Comparison of ENCODE assay signal across 10 mouse cellular contexts in genomic region chr17:27032328-27032727, GRCm38 (mm10). TPM values are rescaled to one million over a fixed set of nuclear protein-coding genes. Genes with fewer than 3 reads are reported as not detected.
DNase-seq lines count a peak whose midpoint lies in the region; ATAC-seq and TF ChIP-seq lines count a peak whose summit lies in the region.
"Had no signal": no experiment of that assay in that cellular context is flagged by ENCODE, and none has a peak within 500 bp of the region (broad histone marks: within the 10 kb centered on the region; RNA-seq: fewer than 3 reads in every experiment).

No protein-coding gene starts in this region.

- H3K4me2 ChIP-seq in heart, embryonic 16.5 days (ENCODE audit: low read depth, low read length), result peak overlapping the region; percentile 57
- H3K4me2 ChIP-seq in intestine, postnatal 0 days (replicated peaks; ENCODE audit: low read depth), result peak overlapping the region; percentile 43
- H3K4me2 ChIP-seq in stomach, embryonic 15.5 days, result peak overlapping the region; percentile 41; the same call in 1 of the 2 replicates

- peaks cover 10% of the 10 kb centered on the region for H3K4me1 ChIP-seq in heart, embryonic 16.5 days (ENCODE audit: control insufficient read depth, insufficient read depth, low read length)
- H3K4me1 ChIP-seq in testis, adult 2 months (ENCODE audit: control insufficient read depth, insufficient read depth, low read length), result peaks cover 17% of the 10 kb centered on the region
- no peaks in the 10 kb centered on the region for H3K4me1 ChIP-seq in intestine, postnatal 0 days (replicated peaks; ENCODE audit: control insufficient read depth, insufficient read depth, low read length)
- peaks cover 15% of the 10 kb centered on the region for H3K4me1 ChIP-seq in stomach, embryonic 15.5 days

- H3K9ac ChIP-seq in heart, embryonic 16.5 days (ENCODE audit: low read length), result peak overlapping the region; percentile 27; the same call in 1 of the 2 replicates
- H3K9ac ChIP-seq in intestine, postnatal 0 days (ENCODE audit: low read depth, low read length), result no peak overlapping the region
- H3K9ac ChIP-seq in stomach, embryonic 15.5 days, result no peak overlapping the region

- WGBS in heart, embryonic 16.5 days, result 40% methylated on average over 7 of the region's 7 CpGs
- WGBS in intestine, postnatal 0 days, result 55% methylated on average over 7 of the region's 7 CpGs
- WGBS in stomach, embryonic 15.5 days, result 49% methylated on average over 7 of the region's 7 CpGs

- no peak for TF ChIP-seq POLR2A in testis, adult 2 months (IDR thresholded peaks at IDR 0.05; ENCODE audit: control insufficient read depth, low read depth, low read length)

- no peaks in the 10 kb centered on the region for H3K36me3 ChIP-seq in heart, embryonic 16.5 days (ENCODE audit: control insufficient read depth, insufficient read depth)
- peaks cover 3% of the 10 kb centered on the region; the same call in 1 of the 2 replicates for H3K36me3 ChIP-seq in testis, adult 2 months (ENCODE audit: control insufficient read depth, insufficient read depth, low read length)
- H3K36me3 ChIP-seq in intestine, postnatal 0 days (ENCODE audit: control insufficient read depth, insufficient read depth), result no peaks in the 10 kb centered on the region
- no peaks in the 10 kb centered on the region for H3K36me3 ChIP-seq in stomach, embryonic 15.5 days

- H3K9me3 ChIP-seq in heart, embryonic 16.5 days (replicated peaks; ENCODE audit: control insufficient read depth, low read length), result no peaks in the 10 kb centered on the region
- no peaks in the 10 kb centered on the region for H3K9me3 ChIP-seq in intestine, postnatal 0 days (ENCODE audit: control insufficient read depth)
- no peaks in the 10 kb centered on the region for H3K9me3 ChIP-seq in stomach, embryonic 15.5 days

- no peak for DNase-seq in heart, adult 11 months
- no peak for DNase-seq in testis, postnatal 10 days (ENCODE audit: low spot score)
- DNase-seq in right cerebral cortex, postnatal 14 days, result no peak
- DNase-seq in right cerebral cortex, adult 18-20 months, result no peak

- H3K27me3 ChIP-seq in heart, embryonic 16.5 days (ENCODE audit: control insufficient read depth, insufficient read depth, low read length), result no peaks in the 10 kb centered on the region
- no peaks in the 10 kb centered on the region for H3K27me3 ChIP-seq in testis, adult 2 months (ENCODE audit: control insufficient read depth, insufficient read depth, low read length)
- no peaks in the 10 kb centered on the region for H3K27me3 ChIP-seq in intestine, postnatal 0 days (replicated peaks; ENCODE audit: control insufficient read depth, insufficient read depth, low read length)
- no peaks in the 10 kb centered on the region for H3K27me3 ChIP-seq in stomach, embryonic 15.5 days (replicated peaks)
- H3K27me3 ChIP-seq: CH12.LX had no signal

- H3K27ac ChIP-seq in heart, embryonic 16.5 days (ENCODE audit: low read length), result no peak overlapping the region
- H3K27ac ChIP-seq in testis, adult 2 months (ENCODE audit: control insufficient read depth, insufficient read depth, low read depth, low read length), result no peak overlapping the region
- H3K27ac ChIP-seq in intestine, postnatal 0 days (ENCODE audit: low read depth, low read length), result no peak overlapping the region
- no peak overlapping the region for H3K27ac ChIP-seq in stomach, embryonic 15.5 days
- H3K27ac ChIP-seq: layer of hippocampus, adult 2 months had no signal

- ATAC-seq in heart, embryonic 16.5 days (replicated peaks; ENCODE audit: extremely low read depth, insufficient read depth, low FRiP score), result no peak
- ATAC-seq in intestine, postnatal 0 days, result no peak
- ATAC-seq in stomach, embryonic 15.5 days (ENCODE audit: insufficient read depth, low FRiP score, low read depth), result no peak

- H3K4me3 ChIP-seq in heart, embryonic 16.5 days (ENCODE audit: low read length), result peak overlapping the region; percentile 15; the same call in 1 of the 2 replicates
- H3K4me3 ChIP-seq in testis, adult 2 months (ENCODE audit: control insufficient read depth, low read depth, low read length), result peak overlapping the region; percentile 8
- H3K4me3 ChIP-seq in intestine, postnatal 0 days (ENCODE audit: low read depth, low read length), result no peak overlapping the region
- no peak overlapping the region for H3K4me3 ChIP-seq in stomach, embryonic 15.5 days (replicated peaks)
- H3K4me3 ChIP-seq: layer of hippocampus, adult 2 months had no signal

- no peak for TF ChIP-seq CTCF in testis, adult 2 months (IDR thresholded peaks at IDR 0.05; ENCODE audit: control insufficient read depth, insufficient read depth, insufficient replicate concordance, low read depth, low read length)
- TF ChIP-seq CTCF in intestine, postnatal 0 days (IDR thresholded peaks at IDR 0.05; ENCODE audit: low read depth), result no peak

RNA-seq across cellular contexts. Expression of gene Bak1, which starts 3.5 kb away (rescaled TPM):
- polyA plus RNA-seq in heart, embryonic 16.5 days (2015; fragmentation: Nextera tagmentation; extraction: Ambion mirVana), result 5.8 and 6.2 TPM in 2 replicates
- polyA plus RNA-seq in testis, adult 2 months (2012; rRNA removed), result 14.3 and 18.3 TPM in 2 replicates
- polyA plus RNA-seq in intestine, postnatal 0 days (2015; fragmentation: Nextera tagmentation; extraction: Ambion mirVana), result 18.1 and 18.2 TPM in 2 replicates
- 4.6 and 5.7 TPM in 2 replicates for polyA plus RNA-seq in stomach, embryonic 15.5 days (2015; fragmentation: Nextera tagmentation; extraction: Ambion mirVana)

RNA-seq across cellular contexts. Expression of gene Itpr3, which starts 24.8 kb away (rescaled TPM):
- polyA plus RNA-seq in heart, embryonic 16.5 days (2015; fragmentation: Nextera tagmentation; extraction: Ambion mirVana), result 2.2 and 2.6 TPM in 2 replicates
- polyA plus RNA-seq in testis, adult 2 months (2012; rRNA removed), result 32.7 and 34.2 TPM in 2 replicates
- 6.1 and 7.2 TPM in 2 replicates for polyA plus RNA-seq in intestine, postnatal 0 days (2015; fragmentation: Nextera tagmentation; extraction: Ambion mirVana)
- polyA plus RNA-seq in stomach, embryonic 15.5 days (2015; fragmentation: Nextera tagmentation; extraction: Ambion mirVana), result 10.8 and 12.3 TPM in 2 replicates

RNA-seq across cellular contexts. Expression of gene Zbtb9, which starts 59.4 kb away (rescaled TPM):
- polyA plus RNA-seq in heart, embryonic 16.5 days (2015; fragmentation: Nextera tagmentation; extraction: Ambion mirVana), result 10.0 and 12.0 TPM in 2 replicates
- polyA plus RNA-seq in testis, adult 2 months (2012; rRNA removed), result 9.8 and 11.9 TPM in 2 replicates
- 6.5 and 6.7 TPM in 2 replicates for polyA plus RNA-seq in intestine, postnatal 0 days (2015; fragmentation: Nextera tagmentation; extraction: Ambion mirVana)
- polyA plus RNA-seq in stomach, embryonic 15.5 days (2015; fragmentation: Nextera tagmentation; extraction: Ambion mirVana), result 13.3 and 14.9 TPM in 2 replicates

Comparison
In these comparisons a context has a peak if more than half of its experiments do, and no peak if none do; other contexts are left out.
1. H3K4me3 ChIP-seq: peak in heart, embryonic 16.5 days (single experiment) and testis, adult 2 months (single experiment); none in intestine, postnatal 0 days (single experiment) and stomach, embryonic 15.5 days (single experiment).
2. Peak in every context shown above with its lines, with median percentiles within 50 percentile points of each other: H3K4me2 ChIP-seq.